Mouse (Mus musculus) erythroblast, embryonic 14.5 days (primary cell): Measurements from ENCODE around the gene Uqcc3.

Experiments used
- GATA1 ChIP-seq: IDR thresholded peaks from 2 replicates; pipeline ENCODE4 v1.6.1; 2012; ENCODE audit warnings: low read length, inconsistent platforms, mixed read lengths
- TAL1 ChIP-seq: IDR thresholded peaks from 3 replicates; pipeline ENCODE4 v1.6.1; 2012; ENCODE audit warnings: low read length, inconsistent platforms, mixed read lengths

DNA sequence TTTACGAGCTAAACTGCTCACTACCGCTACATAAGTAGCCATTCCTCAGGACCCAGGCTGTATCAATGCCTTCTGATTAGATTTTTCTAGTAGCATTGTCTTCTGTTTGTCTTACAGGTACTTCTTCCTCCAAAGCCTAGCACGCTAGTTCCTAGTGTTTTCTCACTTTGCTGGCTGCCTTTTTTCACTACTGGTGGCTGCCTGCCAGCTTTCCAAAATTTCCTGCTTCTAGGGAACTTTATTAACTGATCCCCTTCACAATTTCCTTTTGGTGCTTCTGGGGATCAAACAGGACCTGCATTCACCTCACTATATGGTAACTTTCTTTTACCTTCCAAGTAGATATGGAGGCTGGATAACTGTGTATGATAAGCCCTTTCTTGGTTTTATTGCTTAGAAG, 18.4 kb upstream of the Uqcc3 start:
- TF ChIP-seq GATA1 (no peak), TAL1 (no peak)
